Mouse (Mus musculus): ENCODE data around the gene Slc3a1.
A peak's percentile ranks its signal among the peaks of the same experiment; 100 is the strongest.

Slc3a1 gene

DNA sequence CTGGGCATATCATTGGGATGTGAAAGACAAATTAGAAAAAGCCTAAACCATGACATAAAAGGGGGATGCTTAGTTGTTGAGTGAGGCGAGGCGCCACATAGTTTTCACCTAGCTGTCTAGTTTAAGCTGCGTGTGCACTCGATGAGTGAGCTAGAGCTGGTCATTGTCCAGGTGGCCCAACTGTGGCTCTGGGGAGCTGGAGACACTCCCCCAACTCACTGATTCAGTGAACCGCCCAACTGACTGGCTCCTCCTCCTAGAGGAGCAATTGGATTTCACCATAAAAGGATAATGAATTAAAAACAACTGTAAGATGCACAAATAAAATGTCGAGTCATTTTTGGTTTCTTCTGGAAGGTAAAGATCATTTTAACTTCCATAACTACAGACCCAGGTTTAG lies 60.8 kb downstream of the Slc3a1 start:
- DNase-seq (ENCODE audit: low read depth, low spot score), result no peak

- DNase-seq (ENCODE audit: low read depth, low spot score), result no peak
These were observed 61.4 kb downstream of the Slc3a1 start for GRCm38 (mm10) chr17:85089621-85090020.

GRCm38 (mm10) chr17:85090120-85091099 lies 62.2 kb downstream of the Slc3a1 start, which contains the start of the genes Prepl and Camkmt:
TSS of gene Prepl (minus strand) at chr17:85090241.
TSS of gene Camkmt (plus strand) at chr17:85090552.
- DNase-seq (ENCODE audit: low read depth, low spot score), result peak; percentile 97

DNA sequence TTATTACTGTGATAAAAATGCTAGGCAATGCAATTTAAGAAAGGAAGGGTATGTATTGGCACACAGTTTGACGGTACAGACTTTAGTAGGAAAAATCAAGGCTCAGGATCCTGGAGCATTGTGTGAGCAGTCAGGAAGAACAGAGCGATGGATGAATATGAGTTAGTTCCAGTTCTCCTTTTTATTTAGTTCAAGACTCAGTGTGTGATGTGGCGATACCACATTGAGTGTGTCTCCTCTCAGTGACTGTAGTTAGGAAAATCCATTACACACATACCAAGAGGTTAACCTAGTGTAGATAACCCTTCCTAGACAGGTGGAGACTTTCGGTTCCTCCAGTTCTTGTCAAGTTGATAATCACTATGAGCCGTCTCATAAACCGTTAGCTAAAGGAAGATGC lies 63.6 kb downstream of the Slc3a1 start:
- DNase-seq (ENCODE audit: low read depth, low spot score), result no peak

- DNase-seq (ENCODE audit: low read depth, low spot score), result no peak
These were observed 68.2 kb downstream of the Slc3a1 start for GRCm38 (mm10) chr17:85096396-85096795.

DNA sequence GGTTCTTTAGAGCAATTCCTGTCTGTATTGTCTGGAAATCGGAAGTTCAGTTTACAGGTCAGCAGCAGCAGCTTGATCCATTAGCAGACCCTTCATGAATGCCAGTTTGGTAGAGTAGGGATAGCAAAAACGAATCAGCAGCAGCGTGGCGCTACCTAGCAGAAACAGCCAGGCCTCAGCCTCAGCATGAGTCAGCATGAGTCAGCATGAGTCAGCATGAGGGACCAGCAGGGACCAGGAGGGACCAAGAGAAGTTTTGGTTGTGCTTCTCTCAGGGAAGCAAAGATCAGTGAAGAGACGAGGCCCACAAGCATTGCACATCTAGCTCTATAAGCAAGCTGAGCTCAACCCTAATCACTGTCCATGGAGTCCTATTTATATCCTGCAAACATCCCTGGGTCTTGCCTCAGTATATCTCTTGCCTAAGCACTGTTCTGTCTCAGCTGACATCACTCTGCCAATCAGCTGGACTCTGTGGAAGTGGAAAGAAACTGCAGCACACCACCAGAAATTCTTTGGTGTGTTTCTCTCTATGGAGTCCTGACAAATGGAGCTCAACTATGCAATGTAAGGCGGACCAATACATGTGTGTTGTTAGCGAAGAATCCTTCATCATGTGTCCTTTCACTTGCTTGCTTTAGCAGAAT lies 70.6 kb downstream of the Slc3a1 start:
- DNase-seq (ENCODE audit: low read depth, low spot score), result no peak

GRCm38 (mm10) chr17:85100232-85100631 lies 72.1 kb downstream of the Slc3a1 start:
- DNase-seq (ENCODE audit: low read depth, low spot score), result no peak

DNA sequence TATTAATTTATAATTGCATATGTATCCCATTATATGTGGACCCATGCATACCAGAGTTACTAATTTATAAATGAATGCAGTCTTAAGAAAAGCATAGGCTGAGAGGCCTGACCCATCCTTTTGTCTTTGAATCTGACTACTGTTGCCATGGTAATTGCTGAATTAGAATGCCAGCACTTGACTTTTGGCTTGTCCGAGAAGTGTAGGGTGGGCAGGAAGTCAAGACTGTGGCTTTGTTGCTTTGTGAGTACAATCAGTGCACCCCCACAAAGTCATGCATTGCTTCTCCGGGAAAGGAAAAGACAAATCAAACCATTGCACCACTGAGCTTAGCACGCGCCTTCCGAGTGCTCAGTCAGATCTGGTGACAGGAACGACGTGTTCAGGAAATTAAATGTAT lies 73.6 kb downstream of the Slc3a1 start:
- DNase-seq (ENCODE audit: low read depth, low spot score), result no peak

GRCm38 (mm10) chr17:85103310-85103709 lies 75.1 kb downstream of the Slc3a1 start:
- DNase-seq (ENCODE audit: low read depth, low spot score), result peak; percentile 30

GRCm38 (mm10) chr17:85110640-85111039 lies 82.5 kb downstream of the Slc3a1 start:
- no peak for DNase-seq (ENCODE audit: low read depth, low spot score)

- no peak for DNase-seq (ENCODE audit: low read depth, low spot score)
These were observed 85.3 kb downstream of the Slc3a1 start for GRCm38 (mm10) chr17:85113441-85113840.
